Mouse (Mus musculus) kidney, postnatal 10 days (tissue): ENCODE results near the gene Hist1h4f.
A peak's percentile ranks its signal among the peaks of the same experiment; 100 is the strongest.

Source experiments
- DNase-seq: peaks from one replicate; pipeline ENCODE4 v3.0.0; 2021; ENCODE audit warnings: mixed read lengths

Gene Hist1h4f

DNA sequence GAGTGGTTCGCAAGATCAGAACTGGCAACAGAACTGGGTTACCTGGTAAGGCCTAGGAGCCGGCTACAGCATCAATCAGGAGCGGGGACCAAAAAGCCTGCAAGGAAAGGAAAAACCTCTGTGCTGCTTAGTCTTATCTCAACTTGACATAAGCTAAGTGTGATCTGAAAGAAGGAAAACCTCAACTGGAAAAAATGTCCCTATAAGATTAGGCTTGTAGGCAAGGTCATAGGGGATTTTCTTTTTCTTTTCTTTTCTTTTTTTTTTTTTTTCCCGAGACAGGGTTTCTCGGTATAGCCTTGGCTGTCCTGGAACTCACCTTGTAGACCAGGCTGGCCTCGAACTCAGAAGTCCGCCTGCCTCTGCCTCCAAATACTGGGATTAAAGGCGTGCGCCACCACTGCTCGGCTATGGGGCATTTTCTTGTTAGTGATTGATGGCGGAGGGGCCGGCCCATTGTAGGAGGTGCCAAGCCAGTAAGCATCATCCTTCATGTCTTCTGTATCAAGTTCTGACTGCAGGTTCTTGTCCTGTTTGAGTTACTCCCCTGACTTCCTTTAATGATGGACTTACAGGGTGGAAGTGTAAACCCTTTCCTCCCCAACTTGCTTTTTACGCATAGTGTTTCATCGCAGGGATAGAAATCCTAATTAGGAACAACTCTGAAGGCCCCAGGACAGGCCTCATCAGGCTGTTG lies 44.5 kb downstream of the Hist1h4f start:
- no peak for DNase-seq

DNA sequence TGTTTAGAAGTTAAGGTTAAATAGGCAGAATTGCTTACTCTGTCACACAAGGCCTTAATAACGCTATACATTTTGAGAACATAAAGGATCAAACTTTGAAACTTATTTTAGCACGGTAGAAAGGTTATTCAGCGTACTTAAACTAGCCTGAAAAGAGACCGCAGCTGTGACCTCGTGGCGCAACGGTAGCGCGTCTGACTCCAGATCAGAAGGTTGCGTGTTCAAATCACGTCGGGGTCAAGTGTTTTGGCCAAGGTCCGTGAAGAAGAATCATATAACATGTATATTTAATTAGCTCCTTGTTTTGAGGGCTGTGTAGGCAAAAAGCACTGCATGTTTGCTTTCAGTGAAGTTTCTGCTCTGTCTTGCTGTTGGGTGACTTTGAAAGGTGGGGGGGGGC lies 45.1 kb downstream of the Hist1h4f start:
- DNase-seq, result peak; percentile 24

DNA sequence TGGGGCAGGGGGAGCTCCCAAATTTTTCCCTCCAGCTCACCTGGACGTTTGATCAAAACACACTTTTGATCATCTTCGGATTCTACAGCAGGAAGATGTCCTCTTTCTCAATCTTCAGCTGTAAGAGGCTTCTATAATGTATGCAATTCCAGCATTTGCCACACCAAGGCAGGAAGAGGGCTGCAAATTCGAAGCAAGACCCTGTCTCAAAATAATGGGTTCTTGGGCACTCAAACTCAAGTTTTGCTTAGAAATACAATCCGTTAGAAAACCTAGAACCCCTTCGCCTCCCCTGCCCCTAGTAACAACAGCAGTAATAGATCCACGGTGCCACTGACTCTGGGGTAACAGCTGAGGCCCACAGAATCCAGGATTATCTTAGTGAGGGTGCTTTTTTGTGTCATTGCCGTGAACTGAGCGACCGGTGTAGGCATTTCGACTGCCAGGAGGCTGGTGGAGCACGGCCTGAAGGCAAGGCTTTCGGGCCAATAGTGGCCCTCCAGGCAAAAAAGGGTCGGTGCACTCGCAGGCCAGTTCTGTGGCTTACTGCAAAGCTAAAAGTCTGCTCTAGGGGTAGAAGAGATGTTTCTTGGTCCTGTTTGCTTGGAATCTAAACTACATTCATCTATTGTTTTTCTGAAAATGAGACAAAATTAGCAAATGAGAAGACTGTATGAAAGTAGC lies 45.6 kb downstream of the Hist1h4f start:
- DNase-seq, result no peak

DNA sequence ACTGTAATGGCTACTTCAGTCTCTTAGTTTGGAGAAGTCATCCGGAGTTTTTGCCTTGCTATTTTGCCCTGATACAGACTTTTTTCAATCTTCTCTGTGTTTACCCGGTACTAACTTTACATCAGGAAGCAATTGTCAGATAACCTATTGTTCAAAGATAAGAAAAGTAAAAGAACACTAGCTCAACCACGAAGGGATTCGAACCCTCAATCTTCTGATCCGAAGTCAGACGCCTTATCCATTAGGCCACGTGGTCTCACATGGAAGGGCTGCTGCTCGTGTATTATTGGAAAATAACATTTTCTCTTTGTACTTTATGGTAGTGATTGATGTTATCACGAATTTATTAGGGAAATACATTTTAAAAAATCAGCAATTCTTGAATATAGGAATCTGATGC lies 47.7 kb downstream of the Hist1h4f start:
- DNase-seq, result peak; percentile 33

DNA sequence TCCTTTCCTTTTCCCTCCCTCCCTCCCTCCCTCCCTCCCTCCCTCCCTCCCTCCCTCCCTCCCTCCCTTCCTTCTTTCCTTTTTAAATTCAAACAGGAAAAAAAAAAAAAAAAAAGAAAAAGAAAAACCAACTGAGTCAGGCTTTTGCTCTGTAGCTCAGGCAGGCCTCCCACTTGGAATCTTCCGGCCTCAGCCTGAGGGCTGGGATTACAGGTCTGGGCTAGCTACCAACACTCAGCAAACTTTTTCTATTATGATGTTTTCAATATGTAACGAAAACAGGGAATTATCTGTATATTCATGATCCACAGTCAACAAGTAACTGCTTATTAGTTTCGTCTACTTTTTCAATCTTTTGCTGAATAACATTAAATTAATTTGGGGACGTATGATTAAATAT lies 48.5 kb downstream of the Hist1h4f start:
- no peak for DNase-seq

DNA sequence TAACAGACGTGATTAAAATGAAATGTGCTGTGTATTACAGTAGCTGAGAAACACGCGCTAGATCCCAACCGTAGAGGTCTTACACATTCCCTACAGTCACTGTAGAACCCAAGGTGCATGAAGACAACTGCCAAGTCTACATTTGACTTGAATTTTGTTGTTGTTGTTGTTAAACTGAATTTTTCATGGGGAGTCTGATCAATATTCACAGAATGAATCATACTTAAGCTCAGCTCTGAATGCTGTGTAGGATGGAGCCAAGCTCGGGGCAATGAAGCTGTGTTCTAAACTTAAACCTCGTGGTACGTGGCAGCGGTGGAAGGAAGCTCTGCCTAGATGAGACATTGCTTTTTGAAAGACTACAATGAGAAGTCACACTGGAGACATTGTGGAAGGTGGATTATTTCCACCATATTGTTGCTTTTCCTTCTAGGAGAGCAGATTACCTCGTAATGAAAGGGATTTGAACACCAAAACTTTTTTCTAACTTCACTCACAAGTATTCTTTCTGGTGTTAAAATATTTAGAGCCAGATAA lies 49.3 kb downstream of the Hist1h4f start:
- no peak for DNase-seq

DNA sequence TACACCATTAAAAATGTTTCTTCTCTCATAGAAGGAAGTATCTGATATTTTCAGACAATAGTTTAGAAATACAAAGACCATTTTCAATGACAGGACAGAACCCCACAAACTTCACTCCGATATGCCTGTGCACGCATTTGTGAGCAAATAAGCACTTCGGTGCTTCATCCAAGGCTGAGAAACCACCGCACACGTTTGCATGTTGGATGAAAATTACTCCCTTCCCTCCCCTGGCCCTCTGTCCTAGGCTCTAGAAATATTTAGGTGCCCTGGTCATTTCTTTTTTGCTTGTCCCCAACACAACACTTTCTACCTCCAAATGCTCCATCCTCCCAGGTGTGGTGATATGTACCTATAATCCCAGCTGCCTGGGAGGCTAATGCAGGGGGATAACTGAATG lies 49.9 kb downstream of the Hist1h4f start:
- no peak for DNase-seq
